In genomic region chr19:47503625-47504024, GRCm38 (mm10) we compare ENCODE assay signal across 7 mouse cellular contexts. TPM values are rescaled to one million over a fixed set of nuclear protein-coding genes. Genes with fewer than 3 reads are reported as not detected.
DNase-seq lines count a peak whose midpoint lies in the region; TF ChIP-seq lines count a peak whose summit lies in the region.

No protein-coding gene starts in this region.

- TF ChIP-seq CTCF in liver, adult 2 months (IDR thresholded peaks at IDR 0.05; ENCODE audit: low read depth, low read length) = peak; percentile 43

- no peak overlapping the region for H3K9ac ChIP-seq in liver, adult 2 months (ENCODE audit: low read depth, low read length)

- H3K36me3 ChIP-seq in liver, adult 2 months (ENCODE audit: control insufficient read depth, insufficient read depth, low read length) = no peaks in the 10 kb centered on the region

- no peak overlapping the region for H3K27ac ChIP-seq in liver, adult 2 months (replicated peaks; ENCODE audit: insufficient read depth, low read depth, low read length)

- H3K27me3 ChIP-seq in liver, adult 2 months (ENCODE audit: control insufficient read depth, insufficient read depth, low read length) = no peaks in the 10 kb centered on the region

- DNase-seq in kidney, adult 9 months = peak; percentile 64
- DNase-seq in kidney, adult 11 months = no peak
- peak; percentile 87 for DNase-seq in ES-CJ7 (ENCODE audit: low read depth, low spot score)
- DNase-seq in c-Kit-positive CD71-negative TER-119-negative erythroid progenitor cells, embryonic 14.5 days (ENCODE audit: low read depth) = peak; percentile 64
- peak; percentile 61 for DNase-seq in liver, adult 2 months (ENCODE audit: extremely low read depth, low read depth, low spot score)
- DNase-seq in T-cell, adult 2 months (ENCODE audit: low spot score) = no peak
- no peak for DNase-seq in testis, postnatal 10 days (ENCODE audit: low spot score)

- no peaks in the 10 kb centered on the region for H3K79me2 ChIP-seq in liver, adult 2 months (ENCODE audit: control insufficient read depth, insufficient read depth, low read length)

- WGBS in liver, adult 2 months = 64% methylated on average over 4 of the region's 4 CpGs

- H3K4me3 ChIP-seq in liver, adult 2 months (ENCODE audit: insufficient read depth, low read depth, low read length) = no peak overlapping the region

- no peaks in the 10 kb centered on the region for H3K4me1 ChIP-seq in liver, adult 2 months (ENCODE audit: control insufficient read depth, insufficient read depth, low read length)

- TF ChIP-seq POLR2A in liver, adult 2 months (IDR thresholded peaks at IDR 0.05; ENCODE audit: extremely low read depth, insufficient read depth, low read length) = no peak

RNA-seq across cellular contexts. Expression of gene Stn1, which starts 33.7 kb away (rescaled TPM):
- 3.7 and 5.0 TPM in 2 replicates for total RNA-seq in liver, adult 2 months (2014; rRNA removed)
- polyA plus RNA-seq in liver, adult 2 months (2012; rRNA removed) = 3.7 and 4.7 TPM in 2 replicates

RNA-seq across cellular contexts. Expression of gene Sh3pxd2a, which starts 39.4 kb away (rescaled TPM):
- 4.2 and 7.0 TPM in 2 replicates for total RNA-seq in liver, adult 2 months (2014; rRNA removed)
- polyA plus RNA-seq in liver, adult 2 months (2012; rRNA removed) = 10.0 and 13.9 TPM in 2 replicates

Comparison
In these comparisons a context has a peak if more than half of its experiments do, and no peak if none do; other contexts are left out.
1. DNase-seq: peak in kidney, adult 9 months (single experiment), ES-CJ7 (single experiment), c-Kit-positive CD71-negative TER-119-negative erythroid progenitor cells, embryonic 14.5 days (single experiment) and liver, adult 2 months (single experiment); none in kidney, adult 11 months (single experiment), T-cell, adult 2 months (single experiment) and testis, postnatal 10 days (single experiment).